Mouse (Mus musculus) heart, adult 9 months (tissue): ENCODE data around the gene Clec9a.
A peak's percentile ranks its signal among the peaks of the same experiment; 100 is the strongest.

Experiments
- DNase-seq, 2 experiments: peaks; one replicate each; pipeline ENCODE4 v3.0.0; 2022; ENCODE audit warnings: low spot score in 2 of 2

Gene Clec9a

GRCm38 (mm10) chr6:129423734-129424072 is 15.0 kb downstream of the Clec9a start:
- DNase-seq: peak; percentile 72 to 83

- no peak for DNase-seq
These were observed 16.6 kb downstream of the Clec9a start for GRCm38 (mm10) chr6:129425217-129425616.

- DNase-seq: peak; percentile 63 to 84
These were observed 17.1 kb downstream of the Clec9a start for GRCm38 (mm10) chr6:129425812-129426211.

- no peak for DNase-seq
These were observed 18.6 kb downstream of the Clec9a start for GRCm38 (mm10) chr6:129427281-129427680.

GRCm38 (mm10) chr6:129434239-129434638 is 25.6 kb downstream of the Clec9a start:
- peak in 1 of 2 experiments; percentile 29 for DNase-seq

GRCm38 (mm10) chr6:129436025-129436424 is 27.4 kb downstream of the Clec9a start:
- no peak for DNase-seq

- DNase-seq: no peak
These were observed 29.4 kb downstream of the Clec9a start for GRCm38 (mm10) chr6:129438033-129438432.

- peak; percentile 49 to 67 for DNase-seq
These were observed 41.1 kb downstream of the Clec9a start for GRCm38 (mm10) chr6:129449743-129450142.

- peak; percentile 53 to 70 for DNase-seq
These were observed 42.9 kb downstream of the Clec9a start, which contains the start of gene Clec1a for GRCm38 (mm10) chr6:129451411-129452039. Clec1a (minus strand) TSS chr6:129452000.

- no peak for DNase-seq
These were observed 62.7 kb downstream of the Clec9a start for GRCm38 (mm10) chr6:129471386-129471785.

GRCm38 (mm10) chr6:129472627-129473026 is 64.0 kb downstream of the Clec9a start:
- DNase-seq: no peak
